Comparison of ENCODE assay signal across 9 mouse cellular contexts in genomic region chr12:39665448-39665847, GRCm38 (mm10).
DNase-seq lines count a peak whose midpoint lies in the region; ATAC-seq and TF ChIP-seq lines count a peak whose summit lies in the region.
"Had no signal": no experiment of that assay in that cellular context is flagged by ENCODE, and none has a peak within 500 bp of the region (broad histone marks: within the 10 kb centered on the region; RNA-seq: fewer than 3 reads in every experiment).

No protein-coding gene starts in this region.

- H3K36me3 ChIP-seq in midbrain, embryonic 11.5 days (ENCODE audit: control insufficient read depth, insufficient read depth, low read length): no peaks in the 10 kb centered on the region
- H3K36me3 ChIP-seq in spleen, adult 2 months (ENCODE audit: control insufficient read depth, insufficient read depth, low read length): no peaks in the 10 kb centered on the region
- H3K36me3 ChIP-seq: embryonic facial prominence, embryonic 13.5 days had no signal

- no peaks in the 10 kb centered on the region for H3K9me3 ChIP-seq in midbrain, embryonic 11.5 days (ENCODE audit: control insufficient read depth, low read length)
- H3K9me3 ChIP-seq: embryonic facial prominence, embryonic 13.5 days had no signal

- TF ChIP-seq POLR2A in spleen, adult 2 months (IDR thresholded peaks at IDR 0.05; ENCODE audit: low read depth, low read length): no peak

- DNase-seq in urinary bladder, postnatal 14 days (ENCODE audit: low spot score): peak; percentile 64
- no peak for DNase-seq in urinary bladder, postnatal 10 days (ENCODE audit: low spot score)
- DNase-seq in cerebellum, postnatal 10 days: peak; percentile 84 to 85
- DNase-seq in frontal cortex, postnatal 25 days (ENCODE audit: low spot score in 2 of 2): peak; percentile 20 to 35
- peak; percentile 60 to 68 for DNase-seq in left cerebral cortex, adult 18-20 months (ENCODE audit: low spot score in 2 of 2)
- DNase-seq in midbrain, embryonic 11.5 days (ENCODE audit: low spot score, missing footprints): peak; percentile 91
- peak in 1 of 2 experiments; percentile 37 for DNase-seq in spleen, adult 2 months (ENCODE audit: low read depth in 1 of 2, low spot score in 2 of 2)

- no peak overlapping the region for H3K4me2 ChIP-seq in midbrain, embryonic 11.5 days
- H3K4me2 ChIP-seq: embryonic facial prominence, embryonic 13.5 days had no signal

- WGBS in midbrain, embryonic 11.5 days: 19% methylated on average over 4 of the region's 4 CpGs
- WGBS in spleen, adult 2 months: 12% methylated on average over 4 of the region's 4 CpGs

- peak; percentile 97 for ATAC-seq in inflammation-experienced regulatory T-cells, adult 6 months
- peak; percentile 85 for ATAC-seq in midbrain, embryonic 11.5 days (ENCODE audit: low FRiP score)

- H3K27ac ChIP-seq in midbrain, embryonic 11.5 days (ENCODE audit: low read depth, low read length): no peak overlapping the region
- no peak overlapping the region for H3K27ac ChIP-seq in spleen, adult 2 months (ENCODE audit: insufficient read depth, low read length)
- H3K27ac ChIP-seq: embryonic facial prominence, embryonic 13.5 days had no signal

- no peak overlapping the region for H3K4me3 ChIP-seq in midbrain, embryonic 11.5 days (ENCODE audit: low read depth, low read length)
- no peak overlapping the region for H3K4me3 ChIP-seq in spleen, adult 2 months (ENCODE audit: extremely low read depth, insufficient read depth, insufficient read length)
- H3K4me3 ChIP-seq: embryonic facial prominence, embryonic 13.5 days had no signal

- H3K4me1 ChIP-seq in midbrain, embryonic 11.5 days (ENCODE audit: control insufficient read depth, insufficient read depth, low read length): peaks cover 5% of the 10 kb centered on the region; the same call in 1 of the 2 replicates
- no peaks in the 10 kb centered on the region for H3K4me1 ChIP-seq in spleen, adult 2 months (ENCODE audit: control insufficient read depth, insufficient read depth, insufficient read length)
- H3K4me1 ChIP-seq: embryonic facial prominence, embryonic 13.5 days had no signal

- H3K27me3 ChIP-seq in midbrain, embryonic 11.5 days (ENCODE audit: control insufficient read depth, insufficient read depth, low read length): no peaks in the 10 kb centered on the region
- no peaks in the 10 kb centered on the region for H3K27me3 ChIP-seq in spleen, adult 2 months (ENCODE audit: control insufficient read depth, insufficient read depth, low read length)
- H3K27me3 ChIP-seq: embryonic facial prominence, embryonic 13.5 days had no signal

- TF ChIP-seq CTCF in spleen, adult 2 months (IDR thresholded peaks at IDR 0.05; ENCODE audit: extremely low read depth, insufficient read depth, insufficient read length, insufficient replicate concordance): peak; percentile 30; the same call in 1 of the 2 replicates

- H3K9ac ChIP-seq in midbrain, embryonic 11.5 days (ENCODE audit: low read length): no peak overlapping the region
- H3K9ac ChIP-seq: embryonic facial prominence, embryonic 13.5 days had no signal
